Mouse (Mus musculus) heart, embryonic 14.5 days (tissue): Measurements from ENCODE around the gene Celf2. TPM values are rescaled to one million over a fixed set of nuclear protein-coding genes. Genes with fewer than 3 reads are reported as not detected.

Experiments
- ATAC-seq: fragments of 200-750 bp; cut with Nextera tagmentation; 2 replicates; pipeline ENCODE4 v1.8.0; 2017; ENCODE audit warnings: low read depth, moderate TSS enrichment; ENCODE audit not compliant: insufficient number of reproducible peaks, insufficient read depth, low FRiP score
- H3K27ac ChIP-seq, 2 experiments: fragments of 200-500 bp in 1 of 2; fragments of 300-500 bp in 1 of 2; sonication (generic) in 1 of 2; replicated peaks in 1 of 2; 2 replicates each; pipeline ENCODE4 v1.5.1; 2012 to 2014; ENCODE audit warnings: low read depth in 2 of 2, low read length in 2 of 2, control low read depth in 1 of 2, mild to moderate bottlenecking in 1 of 2, mixed read lengths in 1 of 2; ENCODE audit not compliant: control insufficient read depth in 1 of 2, insufficient read depth in 1 of 2
- H3K27me3 ChIP-seq: fragments of 300-500 bp; sonication (generic); 2 replicates; pipeline ENCODE4 v1.6.1; 2014; ENCODE audit warnings: mild to moderate bottlenecking, low read length, control low read depth; ENCODE audit not compliant: control insufficient read depth, insufficient read depth
- H3K36me3 ChIP-seq: fragments of 300-500 bp; sonication (generic); 2 replicates; pipeline ENCODE4 v1.6.1; 2014; ENCODE audit warnings: mild to moderate bottlenecking, control low read depth, low read length, mixed read lengths; ENCODE audit not compliant: control insufficient read depth, insufficient read depth
- H3K4me1 ChIP-seq, 2 experiments: fragments of 200-500 bp in 1 of 2; fragments of 300-500 bp in 1 of 2; sonication (generic) in 1 of 2; 2 replicates each; pipeline ENCODE4 v1.6.1; 2012 to 2014; ENCODE audit warnings: low read length in 2 of 2, control low read depth in 1 of 2, mixed read lengths in 1 of 2; ENCODE audit not compliant: control insufficient read depth in 2 of 2, insufficient read depth in 2 of 2
- H3K4me2 ChIP-seq: fragments of 300-500 bp; sonication (generic); 2 replicates; pipeline ENCODE4 v1.6.1; 2014; ENCODE audit warnings: mild to moderate bottlenecking, low read length
- H3K4me3 ChIP-seq, 2 experiments: fragments of 200-500 bp in 1 of 2; fragments of 300-500 bp in 1 of 2; sonication (generic) in 1 of 2; 2 replicates each; pipeline ENCODE4 v1.5.1; 2012 to 2014; ENCODE audit warnings: low read length in 2 of 2, mild to moderate bottlenecking in 2 of 2, control low read depth in 1 of 2, low read depth in 1 of 2, moderate library complexity in 1 of 2; ENCODE audit not compliant: control insufficient read depth in 1 of 2, insufficient read depth in 1 of 2
- H3K9ac ChIP-seq: fragments of 300-500 bp; sonication (generic); 2 replicates; pipeline ENCODE4 v1.6.1; 2014; ENCODE audit warnings: mild to moderate bottlenecking, low read length
- H3K9me3 ChIP-seq: fragments of 300-500 bp; sonication (generic); 2 replicates; pipeline ENCODE4 v1.6.1; 2016; ENCODE audit warnings: low read length, control low read depth; ENCODE audit not compliant: control insufficient read depth
- WGBS: fragments of 180-500 bp; shearing (Covaris S2); extraction: QIAGEN DNeasy Blood & Tissue Kit; methylation state at CpG from one replicate; pipeline ENCODE4 v1.1.7; 2014; 5-methylcytosine and 5-hydroxymethylcytosine counted together
- polyA plus RNA-seq: library from polyadenylated mRNA; unstranded; fragments of >200 nt; fragmentation: Nextera tagmentation; extraction: Ambion mirVana; gene quantifications from 2 replicates; pipeline ENCODE4 v1.2.1, GENCODE M21; 2014

Gene Celf2
- polyA plus RNA-seq, 1 experiment from 2014 or later: 66.5 TPM

- peaks cover 4 to 8% of the 10 kb centered on the region in 2 experiments; a peak in 2 of 4 replicates for H3K4me1 ChIP-seq
- H3K9me3 ChIP-seq: no peaks in the 10 kb centered on the region
- ATAC-seq: no peak
- H3K9ac ChIP-seq: no peak overlapping the region
- no peaks in the 10 kb centered on the region for H3K27me3 ChIP-seq
- no peak overlapping the region for H3K4me3 ChIP-seq
- H3K27ac ChIP-seq: no peak overlapping the region
- WGBS: 70% methylated on average over 7 of the region's 7 CpGs
- peaks cover 25% of the 10 kb centered on the region for H3K36me3 ChIP-seq
- H3K4me2 ChIP-seq: no peak overlapping the region
These were observed 960.1 kb downstream of the Celf2 start for GRCm38 (mm10) chr2:6549251-6549650.

- Histone ChIP-seq H3K4me1 (peaks cover 4 to 8% of the 10 kb centered on the region in 2 experiments; a peak in 2 of 4 replicates), H3K4me2 (no peak overlapping the region), H3K9me3 (no peaks in the 10 kb centered on the region), H3K4me3 (no peak overlapping the region), H3K27me3 (no peaks in the 10 kb centered on the region), H3K27ac (peak overlapping the region; percentile 14 to 61; a peak in 3 of 4 replicates), H3K9ac (no peak overlapping the region), H3K36me3 (peaks cover 20% of the 10 kb centered on the region)
- 57% methylated on average over 9 of the region's 9 CpGs for WGBS
- ATAC-seq: no peak; the same call in 1 of the 2 replicates
These were observed 962.2 kb downstream of the Celf2 start for GRCm38 (mm10) chr2:6547139-6547664.

GRCm38 (mm10) chr2:6546462-6547138, 962.8 kb downstream of the Celf2 start:
- H3K27me3 ChIP-seq: no peaks in the 10 kb centered on the region
- H3K4me2 ChIP-seq: no peak overlapping the region
- H3K9me3 ChIP-seq: no peaks in the 10 kb centered on the region
- no peak overlapping the region for H3K4me3 ChIP-seq
- WGBS: 74% methylated on average over 14 of the region's 14 CpGs
- no peak overlapping the region for H3K9ac ChIP-seq
- H3K27ac ChIP-seq: peak overlapping the region; percentile 14 to 61; a peak in 3 of 4 replicates
- H3K36me3 ChIP-seq: peaks cover 20% of the 10 kb centered on the region; the same call in 1 of the 2 replicates
- peaks cover 4 to 8% of the 10 kb centered on the region in 2 experiments; a peak in 2 of 4 replicates for H3K4me1 ChIP-seq
- ATAC-seq: no peak

- Histone ChIP-seq H3K27me3 (no peaks in the 10 kb centered on the region), H3K36me3 (peaks cover 24% of the 10 kb centered on the region; the same call in 1 of the 2 replicates), H3K4me3 (no peak overlapping the region), H3K4me2 (no peak overlapping the region), H3K4me1 (peaks cover 8 to 14% of the 10 kb centered on the region in 2 experiments), H3K27ac (no peak overlapping the region), H3K9ac (no peak overlapping the region), H3K9me3 (no peaks in the 10 kb centered on the region)
- WGBS: 87% methylated on average over 10 of the region's 10 CpGs
- no peak for ATAC-seq
These were observed 964.0 kb downstream of the Celf2 start for GRCm38 (mm10) chr2:6545127-6545931.

GRCm38 (mm10) chr2:6543650-6544049, 965.7 kb downstream of the Celf2 start:
- no peak for ATAC-seq
- Histone ChIP-seq H3K9me3 (no peaks in the 10 kb centered on the region), H3K4me2 (no peak overlapping the region), H3K27me3 (no peaks in the 10 kb centered on the region), H3K27ac (no peak overlapping the region), H3K9ac (no peak overlapping the region), H3K36me3 (peaks cover 13% of the 10 kb centered on the region; the same call in 1 of the 2 replicates), H3K4me1 (peaks cover 17 to 24% of the 10 kb centered on the region in 2 experiments), H3K4me3 (no peak overlapping the region)
- WGBS: 85% methylated on average over 5 of the region's 5 CpGs

GRCm38 (mm10) chr2:6542556-6543180, 966.7 kb downstream of the Celf2 start:
- Histone ChIP-seq H3K27me3 (no peaks in the 10 kb centered on the region), H3K4me1 (peaks cover 20 to 33% of the 10 kb centered on the region in 2 experiments), H3K9me3 (no peaks in the 10 kb centered on the region), H3K27ac (0 out of 4 replicates have a peak overlapping the region, but pooled peaks of 1 of the 2 experiments have one; percentile 7), H3K4me2 (no peak overlapping the region), H3K36me3 (peaks cover 12% of the 10 kb centered on the region; the same call in 1 of the 2 replicates), H3K9ac (no peak overlapping the region), H3K4me3 (no peak overlapping the region)
- 75% methylated on average over 12 of the region's 12 CpGs for WGBS
- ATAC-seq: no peak

- WGBS: 82% methylated on average over 6 of the region's 6 CpGs
- peaks cover 5% of the 10 kb centered on the region; the same call in 1 of the 2 replicates for H3K36me3 ChIP-seq
- peaks cover 17 to 28% of the 10 kb centered on the region in 2 experiments for H3K4me1 ChIP-seq
- no peaks in the 10 kb centered on the region for H3K27me3 ChIP-seq
- H3K27ac ChIP-seq: 0 out of 4 replicates have a peak overlapping the region, but pooled peaks of 1 of the 2 experiments have one; percentile 21
- no peak overlapping the region for H3K4me2 ChIP-seq
- no peak overlapping the region for H3K9ac ChIP-seq
- H3K9me3 ChIP-seq: no peaks in the 10 kb centered on the region
- H3K4me3 ChIP-seq: no peak overlapping the region
- ATAC-seq: no peak
These were observed 968.5 kb downstream of the Celf2 start for GRCm38 (mm10) chr2:6540825-6541224.
